8 mouse cellular contexts compared by ENCODE assay signal in genomic region chr13:44100125-44101067, GRCm38 (mm10).
DNase-seq lines count a peak whose midpoint lies in the region; ATAC-seq lines count a peak whose summit lies in the region.

No protein-coding gene starts in this region.

- H3K27ac ChIP-seq in embryonic facial prominence, embryonic 10.5 days (replicated peaks): peak overlapping the region; percentile 76
- no peak overlapping the region for H3K27ac ChIP-seq in heart, embryonic 16.5 days (ENCODE audit: low read length)

- 18% methylated on average over 21 of the region's 21 CpGs for WGBS in embryonic facial prominence, embryonic 10.5 days
- 30% methylated on average over 21 of the region's 21 CpGs for WGBS in heart, embryonic 16.5 days

- DNase-seq in Muller cell, postnatal 12 days (ENCODE audit: inconsistent ontology term): peak; percentile 45
- DNase-seq in embryonic facial prominence, embryonic 10.5 days (ENCODE audit: low spot score): peak; percentile 56
- peak; percentile 35 to 37 for DNase-seq in left cerebral cortex, adult 9 months (ENCODE audit: low spot score in 2 of 2)
- peak; percentile 82 for DNase-seq in retina, embryonic 14.5 days (ENCODE audit: low spot score)
- DNase-seq in spleen, adult 18-20 months: no peak
- DNase-seq in thymus, postnatal 10 days (ENCODE audit: low spot score in 2 of 2): no peak

- H3K36me3 ChIP-seq in embryonic facial prominence, embryonic 10.5 days (replicated peaks): no peaks in the 10 kb centered on the region
- no peaks in the 10 kb centered on the region for H3K36me3 ChIP-seq in heart, embryonic 16.5 days (ENCODE audit: control insufficient read depth, insufficient read depth)

- H3K9me3 ChIP-seq in embryonic facial prominence, embryonic 10.5 days: no peaks in the 10 kb centered on the region
- no peaks in the 10 kb centered on the region for H3K9me3 ChIP-seq in heart, embryonic 16.5 days (replicated peaks; ENCODE audit: control insufficient read depth, low read length)

- peaks cover 45% of the 10 kb centered on the region for H3K4me1 ChIP-seq in embryonic facial prominence, embryonic 10.5 days
- H3K4me1 ChIP-seq in heart, embryonic 16.5 days (ENCODE audit: control insufficient read depth, insufficient read depth, low read length): 0 out of 2 replicates have a peak, but pooled peaks cover 2% of the 10 kb centered on the region

- H3K4me2 ChIP-seq in heart, embryonic 16.5 days (ENCODE audit: low read depth, low read length): peak overlapping the region; percentile 47

- peaks cover 58% of the 10 kb centered on the region for H3K27me3 ChIP-seq in embryonic facial prominence, embryonic 10.5 days (replicated peaks; ENCODE audit: low read depth, poor library complexity, severe bottlenecking)
- 0 out of 2 replicates have a peak, but pooled peaks cover 2% of the 10 kb centered on the region for H3K27me3 ChIP-seq in heart, embryonic 16.5 days (ENCODE audit: control insufficient read depth, insufficient read depth, low read length)

- no peak for ATAC-seq in heart, embryonic 16.5 days (replicated peaks; ENCODE audit: extremely low read depth, insufficient read depth, low FRiP score)
- no peak for ATAC-seq in erythroid progenitor cell, adult 5-6 weeks (replicated peaks; ENCODE audit: low FRiP score, poor library complexity, severe bottlenecking)

- H3K9ac ChIP-seq in heart, embryonic 16.5 days (ENCODE audit: low read length): no peak overlapping the region; the same call in 1 of the 2 replicates

- peak overlapping the region; percentile 39 for H3K4me3 ChIP-seq in embryonic facial prominence, embryonic 10.5 days
- no peak overlapping the region for H3K4me3 ChIP-seq in heart, embryonic 16.5 days (ENCODE audit: low read length)

Comparison
In these comparisons a context has a peak if more than half of its experiments do, and no peak if none do; other contexts are left out.
1. DNase-seq: peak in Muller cell, postnatal 12 days (single experiment), embryonic facial prominence, embryonic 10.5 days (single experiment), left cerebral cortex, adult 9 months (2 of 2) and retina, embryonic 14.5 days (single experiment); none in spleen, adult 18-20 months (0 of 2) and thymus, postnatal 10 days (0 of 2).